10 mouse cellular contexts compared by ENCODE assay signal in genomic region chr14:54754602-54755018, GRCm38 (mm10). TPM values are rescaled to one million over a fixed set of nuclear protein-coding genes. Genes with fewer than 3 reads are reported as not detected.
DNase-seq lines count a peak whose midpoint lies in the region; ATAC-seq lines count a peak whose summit lies in the region.
"Had no signal": no experiment of that assay in that cellular context is flagged by ENCODE, and none has a peak within 500 bp of the region (broad histone marks: within the 10 kb centered on the region; RNA-seq: fewer than 3 reads in every experiment).

No protein-coding gene starts in this region.

- peak; percentile 64 for DNase-seq in gastrocnemius, postnatal 14 days
- no peak for DNase-seq in gastrocnemius, adult 8-10 months (ENCODE audit: low spot score in 2 of 2)
- DNase-seq in adrenal gland, postnatal 14 days, result peak; percentile 82
- DNase-seq in heart, embryonic 10.5 days (ENCODE audit: low spot score), result no peak
- DNase-seq in frontal cortex, postnatal 25 days (ENCODE audit: low spot score in 2 of 2), result no peak

- H3K4me3 ChIP-seq in heart, embryonic 10.5 days, result no peak overlapping the region
- no peak overlapping the region for H3K4me3 ChIP-seq in kidney, embryonic 16.5 days (ENCODE audit: low read length)
- no peak overlapping the region for H3K4me3 ChIP-seq in stomach, embryonic 15.5 days (replicated peaks)

- peaks cover 10% of the 10 kb centered on the region for H3K4me1 ChIP-seq in heart, embryonic 10.5 days
- H3K4me1 ChIP-seq in kidney, embryonic 16.5 days (ENCODE audit: insufficient read depth, low read length), result peaks cover 17% of the 10 kb centered on the region
- peaks cover 12% of the 10 kb centered on the region for H3K4me1 ChIP-seq in stomach, embryonic 15.5 days

- H3K27me3 ChIP-seq in heart, embryonic 10.5 days (ENCODE audit: insufficient read depth, poor library complexity, severe bottlenecking), result 0 out of 2 replicates have a peak, but pooled peaks cover 4% of the 10 kb centered on the region
- H3K27me3 ChIP-seq in kidney, embryonic 16.5 days (ENCODE audit: insufficient read depth, low read length), result no peaks in the 10 kb centered on the region
- no peaks in the 10 kb centered on the region for H3K27me3 ChIP-seq in stomach, embryonic 15.5 days (replicated peaks)

- H3K27ac ChIP-seq in heart, embryonic 10.5 days, result 0 out of 2 replicates have a peak overlapping the region, but pooled peaks have one; percentile 6
- H3K27ac ChIP-seq in kidney, embryonic 16.5 days (ENCODE audit: low read length), result peak overlapping the region; percentile 77
- H3K27ac ChIP-seq in stomach, embryonic 15.5 days, result peak overlapping the region; percentile 61; the same call in 1 of the 2 replicates

- WGBS in heart, embryonic 10.5 days, result 49% methylated on average over 6 of the region's 6 CpGs
- WGBS in kidney, embryonic 16.5 days, result 19% methylated on average over 6 of the region's 6 CpGs
- 20% methylated on average over 6 of the region's 6 CpGs for WGBS in stomach, embryonic 15.5 days

- intact Hi-C loops in gastrocnemius, postnatal 14 days (cut with DNase I; ENCODE audit: low total_unique reads), result no loop called here

- peak; percentile 85 for ATAC-seq in kidney, embryonic 16.5 days (ENCODE audit: low FRiP score, low TSS enrichment)
- ATAC-seq in megakaryocyte, adult 5-6 weeks (ENCODE audit: poor library complexity, severe bottlenecking), result peak; percentile 80
- ATAC-seq in stomach, embryonic 15.5 days (ENCODE audit: insufficient read depth, low FRiP score, low read depth), result peak; percentile 59; the same call in 1 of the 2 replicates
- ATAC-seq: Patski had no signal

- 0 out of 2 replicates have a peak overlapping the region, but pooled peaks have one; percentile 33 for H3K9ac ChIP-seq in kidney, embryonic 16.5 days (replicated peaks; ENCODE audit: low read length)
- H3K9ac ChIP-seq in stomach, embryonic 15.5 days, result no peak overlapping the region

- H3K9me3 ChIP-seq in heart, embryonic 10.5 days, result no peaks in the 10 kb centered on the region
- H3K9me3 ChIP-seq in kidney, embryonic 16.5 days (ENCODE audit: low read length), result no peaks in the 10 kb centered on the region
- H3K9me3 ChIP-seq in stomach, embryonic 15.5 days, result no peaks in the 10 kb centered on the region

- H3K36me3 ChIP-seq in heart, embryonic 10.5 days, result no peaks in the 10 kb centered on the region
- H3K36me3 ChIP-seq in kidney, embryonic 16.5 days (ENCODE audit: insufficient read depth, low read length), result no peaks in the 10 kb centered on the region
- no peaks in the 10 kb centered on the region for H3K36me3 ChIP-seq in stomach, embryonic 15.5 days

- H3K4me2 ChIP-seq in kidney, embryonic 16.5 days (replicated peaks; ENCODE audit: low read depth, low read length), result peak overlapping the region; percentile 26
- H3K4me2 ChIP-seq in stomach, embryonic 15.5 days, result peak overlapping the region; percentile 25

RNA-seq across cellular contexts. Expression of gene Slc7a8, which starts 27.1 kb away (rescaled TPM):
- total RNA-seq in gastrocnemius, postnatal 14 days (2021), result 10 to 100 TPM in 1 of 2 experiments, 1 to 10 TPM in 1; 7.5 to 18.5 TPM
- 10 to 100 TPM; 11.3 to 17.4 (median 12.2) TPM for total RNA-seq in gastrocnemius, adult 8-10 months (2022)
- 46.1 and 51.5 TPM in 2 replicates for total RNA-seq in adrenal gland, postnatal 14 days (2021)
- 2.4 and 2.7 TPM in 2 replicates for polyA plus RNA-seq in heart, embryonic 10.5 days (2016; fragmentation: Nextera tagmentation; extraction: Ambion mirVana)
- polyA plus RNA-seq in kidney, embryonic 16.5 days (2015; fragmentation: Nextera tagmentation; extraction: Ambion mirVana), result 21.0 and 24.6 TPM in 2 replicates
- total RNA-seq in megakaryocyte, adult 5-6 weeks (2015), result 9.1 and 14.3 TPM in 2 replicates
- 1.3 and 2.8 TPM in 2 replicates for total RNA-seq in megakaryocyte, adult 5-6 weeks (2017)
- 8.1 and 12.8 TPM in 2 replicates for polyA plus RNA-seq in stomach, embryonic 15.5 days (2015; fragmentation: Nextera tagmentation; extraction: Ambion mirVana)

RNA-seq across cellular contexts. Expression of gene Cebpe, which starts 42.6 kb away (rescaled TPM):
- not detected for total RNA-seq in gastrocnemius, postnatal 14 days (2021)
- not detected for total RNA-seq in gastrocnemius, adult 8-10 months (2022)
- not detected in 2 replicates for total RNA-seq in adrenal gland, postnatal 14 days (2021)
- not detected in 2 replicates for polyA plus RNA-seq in heart, embryonic 10.5 days (2016; fragmentation: Nextera tagmentation; extraction: Ambion mirVana)
- 0.19 TPM in 1 of 2 replicates, not detected in the other for polyA plus RNA-seq in kidney, embryonic 16.5 days (2015; fragmentation: Nextera tagmentation; extraction: Ambion mirVana)
- 24.4 and 26.0 TPM in 2 replicates for total RNA-seq in megakaryocyte, adult 5-6 weeks (2015)
- total RNA-seq in megakaryocyte, adult 5-6 weeks (2017), result 41.9 and 52.8 TPM in 2 replicates
- 1.3 and 1.5 TPM in 2 replicates for polyA plus RNA-seq in stomach, embryonic 15.5 days (2015; fragmentation: Nextera tagmentation; extraction: Ambion mirVana)
- total RNA-seq: heart, postnatal 36 days had no signal
- polyA plus RNA-seq: Patski had no signal

RNA-seq across cellular contexts. Expression of gene Gm29776, which starts 56.0 kb away (rescaled TPM):
- total RNA-seq in gastrocnemius, postnatal 14 days (2021), result not detected
- total RNA-seq in gastrocnemius, adult 8-10 months (2022), result not detected
- not detected in 2 replicates for total RNA-seq in adrenal gland, postnatal 14 days (2021)
- polyA plus RNA-seq in heart, embryonic 10.5 days (2016; fragmentation: Nextera tagmentation; extraction: Ambion mirVana), result 0.10 and 0.38 TPM in 2 replicates
- polyA plus RNA-seq in kidney, embryonic 16.5 days (2015; fragmentation: Nextera tagmentation; extraction: Ambion mirVana), result 0.06 and 0.12 TPM in 2 replicates
- 0.25 and 0.46 TPM in 2 replicates for total RNA-seq in megakaryocyte, adult 5-6 weeks (2015)
- total RNA-seq in megakaryocyte, adult 5-6 weeks (2017), result not detected in 2 replicates
- 0.05 and 0.15 TPM in 2 replicates for polyA plus RNA-seq in stomach, embryonic 15.5 days (2015; fragmentation: Nextera tagmentation; extraction: Ambion mirVana)
- total RNA-seq: heart, postnatal 36 days had no signal

RNA-seq across cellular contexts. Expression of gene Rnf212b, which starts 59.3 kb away (rescaled TPM):
- under 1 TPM in 1 of 2 experiments, not detected in 1; 0.29 TPM for total RNA-seq in gastrocnemius, postnatal 14 days (2021)
- 1 to 10 TPM; 2.2 to 3.2 (median 2.5) TPM for total RNA-seq in gastrocnemius, adult 8-10 months (2022)
- 0.38 TPM in 1 of 2 replicates, not detected in the other for total RNA-seq in adrenal gland, postnatal 14 days (2021)
- polyA plus RNA-seq in heart, embryonic 10.5 days (2016; fragmentation: Nextera tagmentation; extraction: Ambion mirVana), result not detected in 2 replicates
- 0.16 and 0.59 TPM in 2 replicates for polyA plus RNA-seq in kidney, embryonic 16.5 days (2015; fragmentation: Nextera tagmentation; extraction: Ambion mirVana)
- total RNA-seq in megakaryocyte, adult 5-6 weeks (2015), result not detected in 2 replicates
- total RNA-seq in megakaryocyte, adult 5-6 weeks (2017), result not detected in 2 replicates
- polyA plus RNA-seq in stomach, embryonic 15.5 days (2015; fragmentation: Nextera tagmentation; extraction: Ambion mirVana), result 0.18 TPM in 1 of 2 replicates, not detected in the other
- total RNA-seq: heart, postnatal 36 days had no signal
- polyA plus RNA-seq: Patski had no signal

Comparison
In these comparisons a context has a peak if more than half of its experiments do, and no peak if none do; other contexts are left out.
1. DNase-seq: peak in gastrocnemius, postnatal 14 days (single experiment) and adrenal gland, postnatal 14 days (single experiment); none in gastrocnemius, adult 8-10 months (0 of 2), heart, embryonic 10.5 days (single experiment) and frontal cortex, postnatal 25 days (0 of 2).
2. H3K27ac ChIP-seq: peak in every context shown above with its lines; median percentile 77 in kidney, embryonic 16.5 days; 61 in stomach, embryonic 15.5 days; 6 in heart, embryonic 10.5 days.
3. RNA of gene Cebpe, which starts 42.6 kb away (total RNA-seq): 24.4 to 52.8 TPM in megakaryocyte, adult 5-6 weeks; not detected in adrenal gland, postnatal 14 days, not detected in gastrocnemius, postnatal 14 days and not detected in gastrocnemius, adult 8-10 months; every median in the first group is over 10 times any median in the second.
4. Peak in every context shown above with its lines, with median percentiles within 50 percentile points of each other: ATAC-seq.